Mouse (Mus musculus) stomach, postnatal 0 days (tissue): ENCODE results near the gene Utrn. TPM values are rescaled to one million over a fixed set of nuclear protein-coding genes. Genes with fewer than 3 reads are reported as not detected.

Experiments
- ATAC-seq: fragments of 200-750 bp; cut with Nextera tagmentation; 2 replicates; pipeline ENCODE4 v1.8.0; 2017; ENCODE audit not compliant: low FRiP score, low TSS enrichment
- DNase-seq: peaks from one replicate; pipeline ENCODE4 v3.0.0-alpha.2; 2016; ENCODE audit warnings: low spot score
- H3K27ac ChIP-seq: fragments of 300-500 bp; sonication (generic); replicated peaks from 2 replicates; pipeline ENCODE4 v1.5.1; 2014; ENCODE audit warnings: mild to moderate bottlenecking, control low read depth
- H3K27me3 ChIP-seq: fragments of 300-500 bp; sonication (generic); 2 replicates; pipeline ENCODE4 v1.6.1; 2014; ENCODE audit warnings: low read length; ENCODE audit not compliant: control insufficient read depth, insufficient read depth
- H3K36me3 ChIP-seq: fragments of 300-500 bp; sonication (generic); 2 replicates; pipeline ENCODE4 v1.6.1; 2014; ENCODE audit warnings: low read length, mixed read lengths; ENCODE audit not compliant: control insufficient read depth, insufficient read depth
- H3K4me1 ChIP-seq: fragments of 300-500 bp; sonication (generic); replicated peaks from 2 replicates; pipeline ENCODE4 v1.6.1; 2014; ENCODE audit warnings: antibody characterized with exemption; ENCODE audit not compliant: control insufficient read depth, insufficient read depth
- H3K4me2 ChIP-seq: fragments of 300-500 bp; sonication (generic); replicated peaks from 2 replicates; pipeline ENCODE4 v1.6.1; 2014; ENCODE audit warnings: low read depth, mild to moderate bottlenecking, control low read depth, moderate library complexity
- H3K4me3 ChIP-seq: fragments of 300-500 bp; sonication (generic); 2 replicates; pipeline ENCODE4 v1.5.1; 2014; ENCODE audit warnings: low read depth, low read length, control low read depth
- H3K9ac ChIP-seq: fragments of 300-500 bp; sonication (generic); 2 replicates; pipeline ENCODE4 v1.6.1; 2014; ENCODE audit warnings: mild to moderate bottlenecking, low read length, control low read depth, mixed read lengths
- H3K9me3 ChIP-seq: fragments of 300-500 bp; sonication (generic); 2 replicates; pipeline ENCODE4 v1.6.1; 2016; ENCODE audit warnings: low read length; ENCODE audit not compliant: control insufficient read depth
- CTCF ChIP-seq: IDR thresholded peaks from 2 replicates; pipeline ENCODE4 v1.5.1; 2016; ENCODE audit warnings: antibody characterized with exemption, low read depth, mild to moderate bottlenecking, moderate library complexity
- EP300 ChIP-seq: optimal IDR thresholded peaks from 2 replicates; pipeline ENCODE3; 2016; ENCODE audit warnings: antibody characterized with exemption
- WGBS: fragments of 180-500 bp; shearing (Covaris S2); extraction: QIAGEN DNeasy Blood & Tissue Kit; methylation state at CpG from one replicate; pipeline ENCODE4 v1.1.7; 2014; 5-methylcytosine and 5-hydroxymethylcytosine counted together
- polyA plus RNA-seq: library from polyadenylated mRNA; unstranded; fragments of >200 nt; fragmentation: Nextera tagmentation; extraction: Ambion mirVana; gene quantifications from 2 replicates; pipeline ENCODE4 v1.2.1, GENCODE M21; 2015

Utrn gene
- polyA plus RNA-seq, 1 experiment from 2014 or later = 40.4 TPM

GRCm38 (mm10) chr10:12588051-12588450 lies 281.1 kb downstream of the Utrn start:
- Histone ChIP-seq H3K4me1 (no peaks in the 10 kb centered on the region), H3K4me3 (no peak overlapping the region), H3K9me3 (no peaks in the 10 kb centered on the region), H3K4me2 (no peak overlapping the region), H3K27ac (no peak overlapping the region), H3K27me3 (no peaks in the 10 kb centered on the region), H3K36me3 (no peaks in the 10 kb centered on the region), H3K9ac (no peak overlapping the region)
- TF ChIP-seq CTCF = no peak
- TF ChIP-seq EP300 = no peak
- ATAC-seq = no peak
- WGBS = 68% methylated on average over 7 of the region's 7 CpGs
- DNase-seq = no peak

GRCm38 (mm10) chr10:12587318-12587717 lies 281.8 kb downstream of the Utrn start:
- WGBS = 77% methylated on average over 1 of the region's 1 CpGs
- Histone ChIP-seq H3K27ac (no peak overlapping the region), H3K9ac (no peak overlapping the region), H3K36me3 (no peaks in the 10 kb centered on the region), H3K9me3 (no peaks in the 10 kb centered on the region), H3K4me3 (no peak overlapping the region), H3K27me3 (no peaks in the 10 kb centered on the region), H3K4me2 (no peak overlapping the region), H3K4me1 (no peaks in the 10 kb centered on the region)
- no peak for ATAC-seq
- TF ChIP-seq EP300 (no peak), CTCF (no peak)
- DNase-seq = no peak

DNA sequence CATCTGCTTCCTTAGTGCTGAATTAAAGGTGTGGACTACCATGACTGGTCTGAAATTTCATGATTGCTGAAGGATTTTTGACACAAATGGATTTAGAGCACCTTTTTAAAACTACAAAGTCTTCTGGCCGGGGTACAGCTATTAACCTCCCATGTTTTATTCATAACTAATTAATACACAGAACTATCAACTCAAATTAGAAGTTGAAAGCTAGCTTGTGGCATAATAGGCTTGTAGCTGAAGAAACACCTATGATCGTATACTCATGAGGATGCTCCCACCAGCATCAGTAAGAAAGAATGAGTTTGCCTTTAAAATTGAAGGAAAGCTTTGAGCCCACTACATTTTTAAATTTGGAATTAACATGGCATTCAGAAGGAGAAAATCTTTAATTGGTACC lies 282.3 kb downstream of the Utrn start:
- Histone ChIP-seq H3K4me2 (no peak overlapping the region), H3K36me3 (no peaks in the 10 kb centered on the region), H3K9ac (no peak overlapping the region), H3K4me1 (no peaks in the 10 kb centered on the region), H3K9me3 (no peaks in the 10 kb centered on the region), H3K4me3 (no peak overlapping the region), H3K27ac (no peak overlapping the region), H3K27me3 (no peaks in the 10 kb centered on the region)
- DNase-seq (no peak), ATAC-seq (no peak)
- 100% methylated on average over 2 of the region's 2 CpGs for WGBS
- TF ChIP-seq EP300 (no peak), CTCF (no peak)

GRCm38 (mm10) chr10:12586200-12586599 lies 283.0 kb downstream of the Utrn start:
- TF ChIP-seq EP300 (no peak), CTCF (no peak)
- H3K27me3 ChIP-seq = no peaks in the 10 kb centered on the region
- no peak overlapping the region for H3K9ac ChIP-seq

DNA sequence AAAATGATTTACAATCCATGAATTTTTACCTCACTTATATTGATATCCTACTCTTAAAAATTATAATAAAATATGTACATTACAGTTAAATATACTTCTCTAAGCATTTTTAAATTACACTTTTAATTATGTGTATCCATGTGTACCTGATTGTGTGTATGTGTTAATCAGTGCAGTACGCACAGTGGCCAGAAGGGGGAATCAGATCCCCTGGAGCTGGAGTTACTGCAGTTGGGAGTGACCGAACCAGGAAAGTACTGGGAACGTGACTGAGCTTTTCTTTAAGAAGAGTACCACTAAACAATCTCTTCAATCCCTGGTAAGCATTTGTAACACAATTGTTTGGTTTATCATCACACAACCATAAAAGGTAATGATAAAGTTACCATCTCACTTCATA lies 285.7 kb downstream of the Utrn start:
- Histone ChIP-seq H3K9ac (no peak overlapping the region), H3K4me1 (0 out of 2 replicates have a peak, but pooled peaks cover 2% of the 10 kb centered on the region), H3K27me3 (no peaks in the 10 kb centered on the region), H3K4me3 (no peak overlapping the region), H3K36me3 (no peaks in the 10 kb centered on the region), H3K9me3 (no peaks in the 10 kb centered on the region), H3K4me2 (no peak overlapping the region), H3K27ac (no peak overlapping the region)
- ATAC-seq (no peak), DNase-seq (no peak)
- peak; percentile 42 for TF ChIP-seq CTCF
- no peak for TF ChIP-seq EP300
- 93% methylated on average over 3 of the region's 3 CpGs for WGBS

More at GRCm38 (mm10) chr10:12586200-12586599, 283.0 kb downstream of the Utrn start:
- no peaks in the 10 kb centered on the region for H3K36me3 ChIP-seq
- WGBS = 68% methylated on average over 1 of the region's 1 CpGs
- ATAC-seq = no peak
- H3K9me3 ChIP-seq = no peaks in the 10 kb centered on the region
- no peak overlapping the region for H3K4me2 ChIP-seq
- no peak overlapping the region for H3K27ac ChIP-seq
- no peak for DNase-seq
- H3K4me1 ChIP-seq = no peaks in the 10 kb centered on the region
- no peak overlapping the region for H3K4me3 ChIP-seq

DNA sequence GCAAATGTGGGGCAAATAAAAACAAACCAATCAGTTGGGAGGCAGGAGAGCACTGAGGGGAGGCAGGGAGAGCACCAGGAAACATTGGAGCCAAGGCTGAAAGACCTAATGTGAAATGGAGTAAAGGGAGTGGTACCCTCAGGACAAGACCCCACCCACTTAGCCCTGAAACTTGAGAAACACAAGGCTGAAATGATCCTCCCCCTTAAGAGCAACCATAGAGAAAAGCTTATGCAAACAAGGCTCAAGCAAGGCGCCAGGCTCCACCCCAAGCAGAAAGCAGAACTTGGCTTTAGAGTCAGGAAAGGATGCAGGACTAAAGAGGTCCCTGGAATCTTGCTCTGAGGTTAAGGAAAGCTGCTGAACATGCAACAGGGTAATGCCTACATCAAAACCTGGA lies 290.1 kb downstream of the Utrn start:
- H3K9me3 ChIP-seq = no peaks in the 10 kb centered on the region
- TF ChIP-seq CTCF = no peak
- no peak for TF ChIP-seq EP300
- no peak overlapping the region for H3K4me3 ChIP-seq
- ATAC-seq (peak; percentile 53; the same call in 1 of the 2 replicates), DNase-seq (peak; percentile 29)
- H3K27ac ChIP-seq = no peak overlapping the region
- no peak overlapping the region for H3K4me2 ChIP-seq
- H3K27me3 ChIP-seq = no peaks in the 10 kb centered on the region
- no peaks in the 10 kb centered on the region for H3K36me3 ChIP-seq
- no peak overlapping the region for H3K9ac ChIP-seq
- 24% methylated on average over 1 of the region's 1 CpGs for WGBS
- 0 out of 2 replicates have a peak, but pooled peaks cover 2% of the 10 kb centered on the region for H3K4me1 ChIP-seq
